Comparison of ENCODE assay signal across 8 mouse cellular contexts in genomic region chr6:113302258-113302657, GRCm38 (mm10). TPM values are rescaled to one million over a fixed set of nuclear protein-coding genes. Genes with fewer than 3 reads are reported as not detected.
DNase-seq lines count a peak whose midpoint lies in the region; ATAC-seq and TF ChIP-seq lines count a peak whose summit lies in the region.

No protein-coding gene starts in this region.

- ATAC-seq in hindbrain, embryonic 14.5 days (ENCODE audit: low FRiP score), result no peak
- ATAC-seq in hindbrain, embryonic 12.5 days (ENCODE audit: low FRiP score), result no peak

- peak; percentile 51 to 77; a peak in 3 of 4 replicates for TF ChIP-seq CTCF in CH12.LX (conservative IDR thresholded peaks at IDR 0.05 in 1 of 2, IDR thresholded peaks at IDR 0.05 in 1 of 2; ENCODE audit: low read depth in 2 of 2, low read length in 2 of 2)

- no peak overlapping the region for H3K9ac ChIP-seq in hindbrain, embryonic 14.5 days
- no peak overlapping the region for H3K9ac ChIP-seq in hindbrain, embryonic 12.5 days
- H3K9ac ChIP-seq in CH12.LX (ENCODE audit: insufficient read depth, low read depth), result no peak overlapping the region

- no peaks in the 10 kb centered on the region for H3K27me3 ChIP-seq in hindbrain, embryonic 14.5 days (ENCODE audit: control insufficient read depth, insufficient read depth, low read length)
- no peaks in the 10 kb centered on the region for H3K27me3 ChIP-seq in hindbrain, embryonic 12.5 days
- no peaks in the 10 kb centered on the region for H3K27me3 ChIP-seq in CH12.LX (replicated peaks)

- no peak for TF ChIP-seq EP300 in CH12.LX (IDR thresholded peaks at IDR 0.05; ENCODE audit: low read length)

- WGBS in hindbrain, embryonic 14.5 days, result 32% methylated on average over 3 of the region's 3 CpGs
- WGBS in hindbrain, embryonic 12.5 days, result 29% methylated on average over 3 of the region's 3 CpGs

- no peak overlapping the region for H3K4me3 ChIP-seq in hindbrain, embryonic 14.5 days (replicated peaks; ENCODE audit: low read length)
- H3K4me3 ChIP-seq in hindbrain, embryonic 12.5 days, result no peak overlapping the region
- no peak overlapping the region for H3K4me3 ChIP-seq in CH12.LX (replicated peaks in 1 of 3; ENCODE audit: low read depth in 2 of 3, low read length in 2 of 3, poor library complexity in 1 of 3)

- no peak overlapping the region for H3K4me2 ChIP-seq in hindbrain, embryonic 14.5 days (replicated peaks)
- no peak overlapping the region for H3K4me2 ChIP-seq in hindbrain, embryonic 12.5 days (replicated peaks)
- no peak overlapping the region for H3K4me2 ChIP-seq in CH12.LX (ENCODE audit: insufficient read depth, low read depth, poor library complexity, severe bottlenecking)

- TF ChIP-seq POLR2A in CH12.LX (IDR thresholded peaks at IDR 0.05; ENCODE audit: low read depth, low read length), result no peak

- H3K27ac ChIP-seq in hindbrain, embryonic 14.5 days, result no peak overlapping the region
- H3K27ac ChIP-seq in hindbrain, embryonic 12.5 days, result no peak overlapping the region
- no peak overlapping the region for H3K27ac ChIP-seq in CH12.LX (ENCODE audit: insufficient read depth, low read depth)

- in situ Hi-C loops in CH12.LX (cut with MboI; ENCODE audit: low pct_ligation_motif_present, low pct_unique_long_range_greater_than_20kb, low sequenced_read_pairs), result loop anchor here (5.0 to 25.0 kb wide), 3 partner anchors 130 to 590 kb away; partner anchors contain the start of gene Thumpd3

- peaks cover 8% of the 10 kb centered on the region; the same call in 1 of the 2 replicates for H3K4me1 ChIP-seq in hindbrain, embryonic 14.5 days (replicated peaks; ENCODE audit: control insufficient read depth, insufficient read depth, low read length)
- peaks cover 5% of the 10 kb centered on the region; the same call in 1 of the 2 replicates for H3K4me1 ChIP-seq in hindbrain, embryonic 12.5 days
- H3K4me1 ChIP-seq in CH12.LX (ENCODE audit: control insufficient read depth in 1 of 2, insufficient read depth in 2 of 2), result peaks cover 0 to 25% of the 10 kb centered on the region in 2 experiments

- no peaks in the 10 kb centered on the region for H3K36me3 ChIP-seq in hindbrain, embryonic 14.5 days (replicated peaks; ENCODE audit: control insufficient read depth, insufficient read depth)
- H3K36me3 ChIP-seq in hindbrain, embryonic 12.5 days, result no peaks in the 10 kb centered on the region
- no peaks in the 10 kb centered on the region for H3K36me3 ChIP-seq in CH12.LX (replicated peaks in 1 of 2; ENCODE audit: control insufficient read depth in 1 of 2, insufficient read depth in 1 of 2, low read length in 1 of 2)

- DNase-seq in hindbrain, embryonic 14.5 days (ENCODE audit: low spot score), result peak; percentile 56
- DNase-seq in CH12.LX (ENCODE audit: extremely low read depth), result peak; percentile 56
- peak; percentile 42 for DNase-seq in c-Kit-positive CD71-positive TER-119-positive erythroid progenitor cells, embryonic 14.5 days (ENCODE audit: low spot score)
- DNase-seq in mesoderm, embryonic 11.5 days (ENCODE audit: low read depth, low spot score), result peak; percentile 62
- no peak for DNase-seq in ovary, adult 18-20 months (ENCODE audit: low spot score)
- DNase-seq in cerebellum, postnatal 36 days, result no peak
- DNase-seq in gastrocnemius, postnatal 4 days (ENCODE audit: low spot score in 2 of 2), result no peak

- no peaks in the 10 kb centered on the region for H3K9me3 ChIP-seq in hindbrain, embryonic 14.5 days (ENCODE audit: control insufficient read depth, low read length)
- H3K9me3 ChIP-seq in hindbrain, embryonic 12.5 days (replicated peaks), result no peaks in the 10 kb centered on the region
- no peaks in the 10 kb centered on the region for H3K9me3 ChIP-seq in CH12.LX (replicated peaks; ENCODE audit: low read length)

- dilution Hi-C loops in CH12.LX (cut with MboI; ENCODE audit: extremely low pct_ligation_motif_present, extremely low pct_unique_long_range_greater_than_20kb, low sequenced_read_pairs), result no loop called here

- peaks cover 1% of the 10 kb centered on the region for H3K79me2 ChIP-seq in CH12.LX (replicated peaks; ENCODE audit: control insufficient read depth, extremely low read depth, insufficient read depth, poor library complexity, severe bottlenecking)

- TF ChIP-seq RAD21 in CH12.LX (IDR thresholded peaks at IDR 0.05; ENCODE audit: low read depth, low read length), result peak; percentile 58

TF ChIP-seq in CH12.LX, 34 proteins besides CTCF, POLR2A, EP300 and RAD21:
- no peak for TF ChIP-seq JUN (IDR thresholded peaks at IDR 0.05; ENCODE audit: insufficient read depth, low read depth, low read length)
- no peak for TF ChIP-seq ZC3H11A (IDR thresholded peaks at IDR 0.05; ENCODE audit: low read depth, low read length)
- no peak for TF ChIP-seq POLR2AphosphoS2 (IDR thresholded peaks at IDR 0.05; ENCODE audit: low read depth, low read length)
- peak; percentile 74 for TF ChIP-seq SMC3 (IDR thresholded peaks at IDR 0.05; ENCODE audit: low read depth, low read length)

RNA-seq across cellular contexts. Expression of gene Brpf1, which starts 4.7 kb away (rescaled TPM):
- polyA plus RNA-seq in hindbrain, embryonic 14.5 days (2014; fragmentation: Nextera tagmentation; extraction: Ambion mirVana), result 17.5 and 18.1 TPM in 2 replicates
- polyA plus RNA-seq in hindbrain, embryonic 12.5 days (2016; fragmentation: Nextera tagmentation; extraction: Ambion mirVana), result 28.2 and 28.4 TPM in 2 replicates
- total RNA-seq in CH12.LX (2012; rRNA removed), result 24.5 and 26.5 TPM in 2 replicates
- 13.7 TPM in 2 replicates for total RNA-seq in CH12.LX (2014; rRNA removed)
- 26.7 and 28.1 TPM in 2 replicates for polyA plus RNA-seq in CH12.LX (2012; ENCODE audit: insufficient read length, low read depth)
- total RNA-seq in gastrocnemius, postnatal 4 days (2021), result 10 to 100 TPM; 20.9 to 25.5 TPM

RNA-seq across cellular contexts. Expression of gene Cpne9, which starts 20.2 kb away (rescaled TPM):
- polyA plus RNA-seq in hindbrain, embryonic 14.5 days (2014; fragmentation: Nextera tagmentation; extraction: Ambion mirVana), result 2.4 and 5.0 TPM in 2 replicates
- polyA plus RNA-seq in hindbrain, embryonic 12.5 days (2016; fragmentation: Nextera tagmentation; extraction: Ambion mirVana), result 0.39 and 0.42 TPM in 2 replicates
- 0.25 TPM in 2 replicates for total RNA-seq in CH12.LX (2012; rRNA removed)
- 0.19 and 0.28 TPM in 2 replicates for total RNA-seq in CH12.LX (2014; rRNA removed)
- polyA plus RNA-seq in CH12.LX (2012; ENCODE audit: insufficient read length, low read depth), result 0.27 and 0.49 TPM in 2 replicates
- under 1 TPM in 1 of 2 experiments, not detected in 1; 0.36 TPM for total RNA-seq in gastrocnemius, postnatal 4 days (2021)

RNA-seq across cellular contexts. Expression of gene Ogg1, which starts 24.5 kb away (rescaled TPM):
- polyA plus RNA-seq in hindbrain, embryonic 14.5 days (2014; fragmentation: Nextera tagmentation; extraction: Ambion mirVana), result 8.4 and 9.0 TPM in 2 replicates
- 11.1 and 12.0 TPM in 2 replicates for polyA plus RNA-seq in hindbrain, embryonic 12.5 days (2016; fragmentation: Nextera tagmentation; extraction: Ambion mirVana)
- total RNA-seq in CH12.LX (2012; rRNA removed), result 12.5 and 13.8 TPM in 2 replicates
- total RNA-seq in CH12.LX (2014; rRNA removed), result 14.4 and 14.5 TPM in 2 replicates
- polyA plus RNA-seq in CH12.LX (2012; ENCODE audit: insufficient read length, low read depth), result 19.5 and 20.1 TPM in 2 replicates
- 10 to 100 TPM in 1 of 2 experiments, 1 to 10 TPM in 1; 7.8 to 10.1 TPM for total RNA-seq in gastrocnemius, postnatal 4 days (2021)

RNA-seq across cellular contexts. Expression of gene Camk1, which starts 41.5 kb away (rescaled TPM):
- polyA plus RNA-seq in hindbrain, embryonic 14.5 days (2014; fragmentation: Nextera tagmentation; extraction: Ambion mirVana), result 111 and 123 TPM in 2 replicates
- 72.5 and 78.4 TPM in 2 replicates for polyA plus RNA-seq in hindbrain, embryonic 12.5 days (2016; fragmentation: Nextera tagmentation; extraction: Ambion mirVana)
- total RNA-seq in CH12.LX (2012; rRNA removed) (4.1 and 5.3 TPM in 2 replicates), CH12.LX (2014; rRNA removed) (0.20 and 0.36 TPM in 2 replicates)
- 0.97 and 1.4 TPM in 2 replicates for polyA plus RNA-seq in CH12.LX (2012; ENCODE audit: insufficient read length, low read depth)
- 10 to 100 TPM; 47.5 to 49.5 TPM for total RNA-seq in gastrocnemius, postnatal 4 days (2021)

Comparison
In these comparisons a context has a peak if more than half of its experiments do, and no peak if none do; other contexts are left out.
1. DNase-seq: peak in hindbrain, embryonic 14.5 days (single experiment), CH12.LX (single experiment), c-Kit-positive CD71-positive TER-119-positive erythroid progenitor cells, embryonic 14.5 days (single experiment) and mesoderm, embryonic 11.5 days (single experiment); none in ovary, adult 18-20 months (single experiment), cerebellum, postnatal 36 days (0 of 2) and gastrocnemius, postnatal 4 days (0 of 2).